Mouse (Mus musculus) cortical plate, adult 2 months (tissue): ENCODE results near the gene Hist1h4c.

Experiments used
- CTCF ChIP-seq: fragments of 200-500 bp; IDR thresholded peaks from 2 replicates; pipeline ENCODE4 v1.5.1; 2011; ENCODE audit warnings: mild to moderate bottlenecking, control low read depth, low read length; ENCODE audit not compliant: insufficient read depth; ENCODE audit errors: extremely low read depth
- POLR2A ChIP-seq: fragments of 200-500 bp; IDR thresholded peaks from 2 replicates; pipeline ENCODE4 v1.6.1; 2011; ENCODE audit warnings: mild to moderate bottlenecking, low read length, control low read depth; ENCODE audit not compliant: insufficient read depth; ENCODE audit errors: extremely low read depth

GRCm38 (mm10) chr13:23708041-23708440 is 9.8 kb upstream of the Hist1h4c start:
- TF ChIP-seq CTCF = no peak
- no peak for TF ChIP-seq POLR2A
